In the genomic region with DNA sequence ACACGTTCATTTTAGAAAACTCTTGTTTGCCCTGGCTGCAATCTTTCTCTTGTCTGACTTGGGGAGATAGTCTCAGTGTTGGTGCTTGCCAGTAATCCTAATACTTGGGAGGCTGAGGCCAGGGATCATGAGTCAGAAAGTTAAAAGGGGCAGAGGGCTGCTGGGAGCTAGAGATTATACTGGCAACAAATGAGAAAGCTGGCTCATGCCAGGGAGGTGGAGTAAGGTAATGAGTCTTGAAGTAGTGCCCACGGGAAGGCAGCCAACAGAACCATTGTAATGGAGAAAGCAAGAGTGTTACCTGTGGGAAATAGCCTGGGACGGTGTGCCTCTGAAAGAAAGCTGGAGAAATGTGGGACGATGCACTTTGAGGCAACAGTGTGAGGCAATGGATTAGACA, we compare ENCODE assay signal across 8 mouse cellular contexts. TPM values are rescaled to one million over a fixed set of nuclear protein-coding genes. Genes with fewer than 3 reads are reported as not detected.
DNase-seq lines count a peak whose midpoint lies in the region; ATAC-seq and TF ChIP-seq lines count a peak whose summit lies in the region.
"Had no signal": no experiment of that assay in that cellular context is flagged by ENCODE, and none has a peak within 500 bp of the region (broad histone marks: within the 10 kb centered on the region; RNA-seq: fewer than 3 reads in every experiment).

No protein-coding gene starts in this region.

- TF ChIP-seq EP300 in liver, postnatal 0 days (IDR thresholded peaks at IDR 0.05; ENCODE audit: low read depth): no peak

- ATAC-seq in liver, embryonic 15.5 days (ENCODE audit: insufficient read depth): no peak
- ATAC-seq in liver, postnatal 0 days: no peak
- ATAC-seq in megakaryocyte progenitor cell, adult 5-6 weeks (replicated peaks; ENCODE audit: poor library complexity): no peak
- no peak for ATAC-seq in erythroid progenitor cell, adult 5-6 weeks (replicated peaks; ENCODE audit: low FRiP score, poor library complexity, severe bottlenecking)

- no peak overlapping the region for H3K4me2 ChIP-seq in liver, embryonic 15.5 days
- no peak overlapping the region for H3K4me2 ChIP-seq in liver, postnatal 0 days (ENCODE audit: low read depth, low read length)

- H3K27ac ChIP-seq in liver, embryonic 15.5 days (replicated peaks): 0 out of 2 replicates have a peak overlapping the region, but pooled peaks have one; percentile 16
- no peak overlapping the region for H3K27ac ChIP-seq in liver, postnatal 0 days (ENCODE audit: low read depth)
- H3K27ac ChIP-seq in small intestine, adult 2 months (ENCODE audit: insufficient read depth, low read depth, low read length): peak overlapping the region; percentile 89

- no peak; the same call in 1 of the 2 replicates for TF ChIP-seq POLR2A in small intestine, adult 2 months (IDR thresholded peaks at IDR 0.05; ENCODE audit: low read depth, low read length)

- H3K36me3 ChIP-seq in liver, embryonic 15.5 days (replicated peaks): no peaks in the 10 kb centered on the region
- 0 out of 2 replicates have a peak, but pooled peaks cover 2% of the 10 kb centered on the region for H3K36me3 ChIP-seq in liver, postnatal 0 days (replicated peaks; ENCODE audit: insufficient read depth, low read length)
- H3K36me3 ChIP-seq in small intestine, adult 2 months (ENCODE audit: control insufficient read depth, insufficient read depth, low read length): peaks cover 2% of the 10 kb centered on the region; the same call in 1 of the 2 replicates

- no peak overlapping the region for H3K4me3 ChIP-seq in liver, embryonic 15.5 days (replicated peaks)
- no peak overlapping the region for H3K4me3 ChIP-seq in liver, postnatal 0 days (ENCODE audit: low read depth, low read length)
- H3K4me3 ChIP-seq in small intestine, adult 2 months (ENCODE audit: low read depth, low read length): no peak overlapping the region

- H3K9ac ChIP-seq in liver, embryonic 15.5 days: no peak overlapping the region
- H3K9ac ChIP-seq in liver, postnatal 0 days (replicated peaks): no peak overlapping the region

- WGBS in liver, embryonic 15.5 days (ENCODE audit: insufficient replicate concordance): 62% methylated on average over 4 of the region's 4 CpGs
- WGBS in liver, postnatal 0 days (ENCODE audit: insufficient replicate concordance): 52% methylated on average over 4 of the region's 4 CpGs
- 13% methylated on average over 4 of the region's 4 CpGs for WGBS in small intestine, adult 2 months

- no peak for DNase-seq in liver, postnatal 0 days
- peak; percentile 55 for DNase-seq in heart, postnatal 4 days
- peak; percentile 91 to 94 for DNase-seq in kidney, postnatal 36 days
- DNase-seq: cerebellum, adult 18-20 months had no signal

- H3K27me3 ChIP-seq in liver, embryonic 15.5 days: no peaks in the 10 kb centered on the region
- H3K27me3 ChIP-seq in liver, postnatal 0 days (ENCODE audit: insufficient read depth, low read length): no peaks in the 10 kb centered on the region
- no peaks in the 10 kb centered on the region for H3K27me3 ChIP-seq in small intestine, adult 2 months (ENCODE audit: control insufficient read depth, insufficient read depth, low read length)

- peaks cover 5% of the 10 kb centered on the region; the same call in 1 of the 2 replicates for H3K4me1 ChIP-seq in liver, embryonic 15.5 days (replicated peaks)
- peaks cover 11% of the 10 kb centered on the region for H3K4me1 ChIP-seq in liver, postnatal 0 days (ENCODE audit: insufficient read depth)
- H3K4me1 ChIP-seq in small intestine, adult 2 months (ENCODE audit: control insufficient read depth, insufficient read depth, insufficient read length, low read length): peaks cover 11% of the 10 kb centered on the region; the same call in 1 of the 2 replicates

- no peak for TF ChIP-seq CTCF in liver, postnatal 0 days (IDR thresholded peaks at IDR 0.05; ENCODE audit: low read depth)
- TF ChIP-seq CTCF in small intestine, adult 2 months (IDR thresholded peaks at IDR 0.05; ENCODE audit: extremely low read depth, insufficient read length, insufficient replicate concordance, low read depth, low read length): no peak

- no peaks in the 10 kb centered on the region for H3K9me3 ChIP-seq in liver, embryonic 15.5 days (replicated peaks)
- H3K9me3 ChIP-seq in liver, postnatal 0 days (ENCODE audit: low read length): no peaks in the 10 kb centered on the region

RNA-seq across cellular contexts. Expression of gene Gm9803, which starts 6.0 kb away (rescaled TPM):
- 6.6 and 10.5 TPM in 2 replicates for polyA plus RNA-seq in liver, embryonic 15.5 days (2015; fragmentation: Nextera tagmentation; extraction: Ambion mirVana)
- 7.8 and 8.7 TPM in 2 replicates for polyA plus RNA-seq in liver, postnatal 0 days (2015; fragmentation: Nextera tagmentation; extraction: Ambion mirVana)
- total RNA-seq in heart, postnatal 4 days (2021): 1 to 10 TPM; 5.8 to 6.4 TPM
- polyA plus RNA-seq in small intestine, adult 2 months (2012; rRNA removed): 98.7 and 112 TPM in 2 replicates
- 7.5 and 12.0 TPM in 2 replicates for total RNA-seq in megakaryocyte progenitor cell, adult 5-6 weeks (2015)
- total RNA-seq in megakaryocyte progenitor cell, adult 5-6 weeks (2017): 12.2 TPM in 1 of 2 replicates, not detected in the other
- 41.8 TPM in 1 of 2 replicates, not detected in the other for total RNA-seq in erythroid progenitor cell, adult 5-6 weeks (2015; ENCODE audit: low replicate concordance)
- not detected in 2 replicates for total RNA-seq in erythroid progenitor cell, adult 5-6 weeks (2017; ENCODE audit: low replicate concordance)

RNA-seq across cellular contexts. Expression of gene 1700021F05Rik, which starts 23.0 kb away (rescaled TPM):
- polyA plus RNA-seq in liver, embryonic 15.5 days (2015; fragmentation: Nextera tagmentation; extraction: Ambion mirVana): 25.0 and 27.5 TPM in 2 replicates
- polyA plus RNA-seq in liver, postnatal 0 days (2015; fragmentation: Nextera tagmentation; extraction: Ambion mirVana): 31.2 and 32.5 TPM in 2 replicates
- total RNA-seq in heart, postnatal 4 days (2021): 10 to 100 TPM; 89.9 to 94.5 TPM
- 5.1 and 5.3 TPM in 2 replicates for polyA plus RNA-seq in small intestine, adult 2 months (2012; rRNA removed)
- total RNA-seq in megakaryocyte progenitor cell, adult 5-6 weeks (2015): 27.1 and 27.4 TPM in 2 replicates
- 69.9 and 111 TPM in 2 replicates for total RNA-seq in megakaryocyte progenitor cell, adult 5-6 weeks (2017)
- total RNA-seq in erythroid progenitor cell, adult 5-6 weeks (2015; ENCODE audit: low replicate concordance): 7.6 and 19.3 TPM in 2 replicates
- total RNA-seq in erythroid progenitor cell, adult 5-6 weeks (2017; ENCODE audit: low replicate concordance): 21.9 and 25.0 TPM in 2 replicates

RNA-seq across cellular contexts. Expression of gene Bend3, which starts 39.2 kb away (rescaled TPM):
- polyA plus RNA-seq in liver, embryonic 15.5 days (2015; fragmentation: Nextera tagmentation; extraction: Ambion mirVana): 1.0 TPM in 2 replicates
- 0.51 TPM in 2 replicates for polyA plus RNA-seq in liver, postnatal 0 days (2015; fragmentation: Nextera tagmentation; extraction: Ambion mirVana)
- 10 to 100 TPM; 13.8 to 15.2 TPM for total RNA-seq in heart, postnatal 4 days (2021)
- 1.2 and 1.8 TPM in 2 replicates for polyA plus RNA-seq in small intestine, adult 2 months (2012; rRNA removed)
- total RNA-seq in megakaryocyte progenitor cell, adult 5-6 weeks (2015): 9.4 and 10.6 TPM in 2 replicates
- total RNA-seq in megakaryocyte progenitor cell, adult 5-6 weeks (2017): 4.6 and 5.5 TPM in 2 replicates
- total RNA-seq in erythroid progenitor cell, adult 5-6 weeks (2015; ENCODE audit: low replicate concordance): 0.42 and 5.4 TPM in 2 replicates
- total RNA-seq in erythroid progenitor cell, adult 5-6 weeks (2017; ENCODE audit: low replicate concordance): 0.13 and 2.6 TPM in 2 replicates
